Mouse (Mus musculus) 3T3-L1 (cell line): ENCODE data around the gene Chp1.
"Not testable (repeated sequence)": the region's sequence is repeated elsewhere in the genome, so short reads cannot be mapped to it uniquely, and the experiment has no call there.

Source experiments
- DNase-seq: peaks from one replicate; pipeline ENCODE4 v3.0.0-alpha.2; 2015; ENCODE audit warnings: low read depth, low spot score

Chp1 gene

GRCm38 (mm10) chr2:119565284-119565683 lies 17.8 kb downstream of the Chp1 start:
- no peak for DNase-seq

GRCm38 (mm10) chr2:119566182-119566855 lies 18.8 kb downstream of the Chp1 start:
- DNase-seq, result no peak

- DNase-seq, result peak; percentile 17
These were observed 25.0 kb downstream of the Chp1 start for GRCm38 (mm10) chr2:119572471-119572870.

- DNase-seq, result no peak
These were observed 34.1 kb downstream of the Chp1 start for GRCm38 (mm10) chr2:119581571-119581970.

- no peak for DNase-seq
These were observed 35.9 kb downstream of the Chp1 start for GRCm38 (mm10) chr2:119583439-119583838.

GRCm38 (mm10) chr2:119584282-119584681 lies 36.8 kb downstream of the Chp1 start:
- DNase-seq, result no peak

- DNase-seq, result peak; percentile 73
These were observed 39.9 kb downstream of the Chp1 start for GRCm38 (mm10) chr2:119587383-119587782.

GRCm38 (mm10) chr2:119591247-119591646 lies 43.8 kb downstream of the Chp1 start:
- peak; percentile 84 for DNase-seq

- no peak for DNase-seq
These were observed 46.2 kb downstream of the Chp1 start for GRCm38 (mm10) chr2:119593765-119594112.

GRCm38 (mm10) chr2:119594113-119594981 lies 46.9 kb downstream of the Chp1 start:
- DNase-seq, result peak; percentile 98

GRCm38 (mm10) chr2:119595308-119595707 lies 47.8 kb downstream of the Chp1 start:
- peak; percentile 24 for DNase-seq

GRCm38 (mm10) chr2:119596781-119597330 lies 49.4 kb downstream of the Chp1 start:
- DNase-seq, result peak; percentile 34

GRCm38 (mm10) chr2:119601027-119601426 lies 53.5 kb downstream of the Chp1 start:
- no peak for DNase-seq

- DNase-seq, result not testable (repeated sequence)
These were observed 54.1 kb downstream of the Chp1 start for GRCm38 (mm10) chr2:119601575-119601974.

- DNase-seq, result no peak
These were observed 55.0 kb downstream of the Chp1 start for GRCm38 (mm10) chr2:119602488-119602887.

- no peak for DNase-seq
These were observed 56.4 kb downstream of the Chp1 start for GRCm38 (mm10) chr2:119603909-119604308.

GRCm38 (mm10) chr2:119605361-119605973 lies 58.0 kb downstream of the Chp1 start:
- DNase-seq, result no peak

- no peak for DNase-seq
These were observed 59.5 kb downstream of the Chp1 start for GRCm38 (mm10) chr2:119607023-119607422.

GRCm38 (mm10) chr2:119617841-119618198 lies 70.3 kb downstream of the Chp1 start:
- DNase-seq, result peak; percentile 51

- DNase-seq, result peak; percentile 99
These were observed 70.9 kb downstream of the Chp1 start, which contains the start of the genes Nusap1 and Oip5 for GRCm38 (mm10) chr2:119618199-119618982. TSS of gene Nusap1 (plus strand) at chr2:119618298. TSS of gene Oip5 (minus strand) at chr2:119618469.

GRCm38 (mm10) chr2:119619002-119619401 lies 71.5 kb downstream of the Chp1 start:
- DNase-seq, result not testable (repeated sequence)
